Mouse (Mus musculus) stomach, postnatal 0 days (tissue): ENCODE measurements around the gene Serpine1. TPM values are rescaled to one million over a fixed set of nuclear protein-coding genes. Genes with fewer than 3 reads are reported as not detected.
"Not testable (repeated sequence)": the region's sequence is repeated elsewhere in the genome, so short reads cannot be mapped to it uniquely, and the experiment has no call there.

ENCODE experiments used
- ATAC-seq: fragments of 200-750 bp; cut with Nextera tagmentation; 2 replicates; pipeline ENCODE4 v1.8.0; 2017; ENCODE audit not compliant: low FRiP score, low TSS enrichment
- DNase-seq: peaks from one replicate; pipeline ENCODE4 v3.0.0-alpha.2; 2016; ENCODE audit warnings: low spot score
- H3K27ac ChIP-seq: fragments of 300-500 bp; sonication (generic); replicated peaks from 2 replicates; pipeline ENCODE4 v1.5.1; 2014; ENCODE audit warnings: mild to moderate bottlenecking, control low read depth
- H3K27me3 ChIP-seq: fragments of 300-500 bp; sonication (generic); 2 replicates; pipeline ENCODE4 v1.6.1; 2014; ENCODE audit warnings: low read length; ENCODE audit not compliant: control insufficient read depth, insufficient read depth
- H3K36me3 ChIP-seq: fragments of 300-500 bp; sonication (generic); 2 replicates; pipeline ENCODE4 v1.6.1; 2014; ENCODE audit warnings: low read length, mixed read lengths; ENCODE audit not compliant: control insufficient read depth, insufficient read depth
- H3K4me1 ChIP-seq: fragments of 300-500 bp; sonication (generic); replicated peaks from 2 replicates; pipeline ENCODE4 v1.6.1; 2014; ENCODE audit warnings: antibody characterized with exemption; ENCODE audit not compliant: control insufficient read depth, insufficient read depth
- H3K4me2 ChIP-seq: fragments of 300-500 bp; sonication (generic); replicated peaks from 2 replicates; pipeline ENCODE4 v1.6.1; 2014; ENCODE audit warnings: low read depth, mild to moderate bottlenecking, control low read depth, moderate library complexity
- H3K4me3 ChIP-seq: fragments of 300-500 bp; sonication (generic); 2 replicates; pipeline ENCODE4 v1.5.1; 2014; ENCODE audit warnings: low read depth, low read length, control low read depth
- H3K9ac ChIP-seq: fragments of 300-500 bp; sonication (generic); 2 replicates; pipeline ENCODE4 v1.6.1; 2014; ENCODE audit warnings: mild to moderate bottlenecking, low read length, control low read depth, mixed read lengths
- H3K9me3 ChIP-seq: fragments of 300-500 bp; sonication (generic); 2 replicates; pipeline ENCODE4 v1.6.1; 2016; ENCODE audit warnings: low read length; ENCODE audit not compliant: control insufficient read depth
- CTCF ChIP-seq: IDR thresholded peaks from 2 replicates; pipeline ENCODE4 v1.5.1; 2016; ENCODE audit warnings: antibody characterized with exemption, low read depth, mild to moderate bottlenecking, moderate library complexity
- EP300 ChIP-seq: optimal IDR thresholded peaks from 2 replicates; pipeline ENCODE3; 2016; ENCODE audit warnings: antibody characterized with exemption
- WGBS: fragments of 180-500 bp; shearing (Covaris S2); extraction: QIAGEN DNeasy Blood & Tissue Kit; methylation state at CpG from one replicate; pipeline ENCODE4 v1.1.7; 2014; 5-methylcytosine and 5-hydroxymethylcytosine counted together
- polyA plus RNA-seq: library from polyadenylated mRNA; unstranded; fragments of >200 nt; fragmentation: Nextera tagmentation; extraction: Ambion mirVana; gene quantifications from 2 replicates; pipeline ENCODE4 v1.2.1, GENCODE M21; 2015

The Serpine1 gene
- 0.25 and 0.27 TPM in 2 replicates for polyA plus RNA-seq

DNA sequence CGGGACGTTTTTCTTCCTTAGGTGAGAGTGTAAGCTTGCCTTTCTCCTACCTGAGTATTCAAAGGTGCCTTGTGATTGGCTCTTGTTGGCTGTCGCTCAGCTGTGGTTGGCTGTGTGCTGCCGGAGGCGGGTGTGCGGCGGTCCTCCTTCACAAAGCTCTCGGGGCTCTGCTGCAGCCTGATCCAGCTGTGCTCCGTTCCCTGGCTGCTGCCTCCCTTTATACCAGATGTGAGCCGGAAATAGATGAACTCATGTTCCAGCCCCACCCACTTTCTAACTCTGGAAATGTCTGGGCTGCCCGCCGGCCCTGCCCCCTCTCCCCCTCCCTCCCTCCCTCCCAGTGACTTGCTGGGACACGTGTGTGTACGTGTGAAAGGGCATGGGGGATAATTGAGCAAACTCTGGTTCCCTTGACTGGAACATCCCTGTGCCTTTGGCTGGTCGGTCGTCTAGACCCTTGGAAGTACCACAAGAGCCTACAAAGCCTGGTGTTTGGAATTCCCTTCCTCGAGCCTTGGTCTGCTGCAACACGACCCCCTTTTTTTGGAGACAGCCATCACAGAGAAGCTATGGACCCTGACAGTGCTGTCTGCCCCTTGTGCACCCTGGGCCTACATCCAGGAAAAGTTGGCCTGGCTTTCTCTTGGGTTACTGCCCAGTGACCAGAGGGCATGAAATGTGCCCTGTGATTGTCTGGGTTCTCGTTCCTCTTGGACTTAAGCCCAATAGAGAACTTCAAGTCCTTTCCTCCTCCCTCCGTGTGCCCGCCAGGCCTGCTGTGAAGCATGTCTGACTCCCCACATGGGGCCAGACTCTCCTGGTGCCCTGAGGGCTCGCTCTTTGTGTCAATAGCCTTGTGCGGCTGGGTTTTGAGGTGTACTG is at the start of gene Serpine1:
TSS of gene Serpine1 (minus strand) at position 190 of the 882 bp plus-strand sequence.
- DNase-seq (peak; percentile 79), ATAC-seq (peak; percentile 89)
- Histone ChIP-seq H3K4me3 (peak within 1 kb of the TSS; percentile 18; the same call in 1 of the 2 replicates), H3K4me2 (peak within 1 kb of the TSS; percentile 54), H3K27ac (peak within 1 kb of the TSS; percentile 84), H3K36me3 (no peaks in the 10 kb centered on the region; the same call in 1 of the 2 replicates), H3K4me1 (peaks cover 4% of the 10 kb centered on the region; the same call in 1 of the 2 replicates), H3K27me3 (no peaks in the 10 kb centered on the region), H3K9me3 (no peaks in the 10 kb centered on the region), H3K9ac (0 out of 2 replicates have a peak within 1 kb of the TSS, but pooled peaks have one; percentile 13)
- WGBS = 7% methylated on average over 23 of the region's 23 CpGs
- TF ChIP-seq CTCF (no peak), EP300 (peak; percentile 40)

DNA sequence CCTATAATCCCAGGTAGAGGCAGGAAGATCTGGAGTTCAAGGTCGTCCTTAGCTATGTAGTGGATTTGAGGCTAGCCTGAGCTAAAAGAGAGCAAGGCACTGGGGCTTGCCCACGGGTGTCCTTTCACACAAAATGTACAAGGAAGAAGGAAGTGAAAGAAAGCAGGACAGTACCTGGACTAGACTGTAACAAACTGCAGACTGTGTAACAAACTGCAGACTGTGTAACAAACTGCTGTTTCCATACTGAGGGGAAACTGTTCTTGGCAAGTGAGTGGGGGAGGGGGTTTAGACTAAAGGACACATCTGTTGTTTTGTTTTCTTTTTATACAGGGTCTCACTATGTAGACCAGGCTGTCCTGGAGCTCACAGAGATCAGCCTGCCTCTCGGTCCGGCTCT is 49.2 kb upstream of the Serpine1 start:
- H3K9me3 ChIP-seq = no peaks in the 10 kb centered on the region
- H3K4me2 ChIP-seq = no peak overlapping the region
- DNase-seq (no peak), ATAC-seq (no peak)
- no peak overlapping the region for H3K4me3 ChIP-seq
- no peak overlapping the region for H3K27ac ChIP-seq
- H3K36me3 ChIP-seq = no peaks in the 10 kb centered on the region
- no peak overlapping the region for H3K9ac ChIP-seq
- TF ChIP-seq EP300 = no peak
- TF ChIP-seq CTCF = no peak
- WGBS = 72% methylated on average over 4 of the region's 4 CpGs
- H3K27me3 ChIP-seq = no peaks in the 10 kb centered on the region
- peaks cover 6% of the 10 kb centered on the region; the same call in 1 of the 2 replicates for H3K4me1 ChIP-seq

DNA sequence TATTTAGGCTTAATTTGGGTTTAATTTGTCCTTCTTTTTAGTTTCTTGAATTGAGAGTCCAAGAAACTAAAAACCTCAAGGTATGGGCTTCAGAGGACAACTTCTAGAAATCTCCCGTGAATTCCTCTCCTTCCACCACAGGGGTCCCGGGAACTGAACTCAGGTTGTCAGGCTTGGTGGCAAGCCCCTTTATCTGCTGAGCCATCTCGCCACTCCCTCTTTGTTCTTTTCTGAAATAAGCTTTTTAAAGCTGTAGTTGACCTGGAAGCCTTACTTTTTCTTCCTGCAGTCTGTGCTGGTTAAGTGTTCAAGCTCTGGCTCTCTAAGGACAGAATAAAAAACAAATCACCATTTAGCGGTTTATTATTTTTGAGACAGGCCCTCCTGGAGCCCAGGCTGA is 46.8 kb upstream of the Serpine1 start:
- H3K27me3 ChIP-seq = no peaks in the 10 kb centered on the region
- WGBS = 81% methylated on average over 4 of the region's 4 CpGs
- H3K27ac ChIP-seq = no peak overlapping the region
- TF ChIP-seq CTCF (no peak), EP300 (no peak)
- no peak overlapping the region for H3K4me2 ChIP-seq
- peaks cover 4% of the 10 kb centered on the region; the same call in 1 of the 2 replicates for H3K36me3 ChIP-seq
- no peaks in the 10 kb centered on the region for H3K9me3 ChIP-seq
- DNase-seq = no peak
- ATAC-seq = no peak
- no peak overlapping the region for H3K9ac ChIP-seq
- peaks cover 9% of the 10 kb centered on the region for H3K4me1 ChIP-seq
- no peak overlapping the region for H3K4me3 ChIP-seq

DNA sequence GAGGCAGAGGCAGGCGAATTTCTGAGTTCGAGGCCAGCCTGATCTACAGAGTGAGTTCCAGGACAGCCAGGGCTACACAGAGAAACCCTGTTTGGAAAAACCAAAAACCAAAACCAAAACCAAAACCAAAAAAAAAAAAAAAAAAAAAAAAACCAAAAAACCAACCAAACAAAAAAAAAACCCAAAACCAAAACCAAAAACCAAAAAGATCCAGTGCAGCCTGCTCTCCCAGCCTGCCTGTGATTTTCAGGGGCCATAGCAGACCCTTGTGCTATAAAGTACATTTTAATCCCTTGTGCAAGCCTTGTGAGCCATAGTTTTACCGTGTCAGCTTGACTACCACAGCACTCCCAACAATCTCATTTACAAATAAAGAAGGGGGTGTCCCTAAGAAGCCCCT is 45.9 kb upstream of the Serpine1 start:
- not testable (repeated sequence) for H3K4me3 ChIP-seq, H3K27ac ChIP-seq, H3K9ac ChIP-seq, ATAC-seq, DNase-seq, H3K9me3 ChIP-seq, H3K27me3 ChIP-seq, H3K4me2 ChIP-seq, H3K4me1 ChIP-seq
- 82% methylated on average over 3 of the region's 3 CpGs for WGBS
- H3K36me3 ChIP-seq = peaks cover 12% of the 10 kb centered on the region

DNA sequence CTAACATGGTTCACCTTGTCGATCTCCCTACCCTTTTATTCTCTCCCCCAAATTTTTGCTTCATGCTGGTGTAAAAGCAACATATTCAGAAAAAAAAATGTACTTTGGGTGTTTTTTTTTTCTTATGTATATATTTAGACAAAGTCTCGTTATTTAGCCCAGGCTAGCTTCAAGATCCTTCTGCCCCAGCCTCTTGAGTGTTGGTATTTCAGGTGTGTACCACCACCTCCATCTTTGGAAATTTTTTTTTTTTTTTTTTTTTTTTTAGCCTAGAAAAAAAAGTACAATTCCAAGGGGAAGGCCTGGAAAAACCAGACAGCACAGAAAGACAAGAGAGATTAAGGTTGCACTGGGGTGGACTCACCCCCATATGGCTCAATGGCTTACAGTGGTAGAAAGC is 44.9 kb upstream of the Serpine1 start:
- peaks cover 7% of the 10 kb centered on the region; the same call in 1 of the 2 replicates for H3K4me1 ChIP-seq
- peaks cover 14% of the 10 kb centered on the region for H3K36me3 ChIP-seq
- H3K27ac ChIP-seq = no peak overlapping the region
- DNase-seq = no peak
- H3K4me2 ChIP-seq = no peak overlapping the region
- TF ChIP-seq CTCF = no peak
- no peak for TF ChIP-seq EP300
- ATAC-seq = no peak
- no peak overlapping the region for H3K9ac ChIP-seq
- no peak overlapping the region for H3K4me3 ChIP-seq
- H3K27me3 ChIP-seq = no peaks in the 10 kb centered on the region
- no peaks in the 10 kb centered on the region for H3K9me3 ChIP-seq
- 76% methylated on average over 2 of the region's 2 CpGs for WGBS
